Mouse (Mus musculus): ENCODE results near the gene Cpeb4. TPM values are rescaled to one million over a fixed set of nuclear protein-coding genes. Genes with fewer than 3 reads are reported as not detected.
"Not testable (repeated sequence)": the region's sequence is repeated elsewhere in the genome, so short reads cannot be mapped to it uniquely, and the experiment has no call there.

Cpeb4 gene
- total RNA-seq (2021), result 100 to 1,000 TPM; 148 to 149 TPM

DNA sequence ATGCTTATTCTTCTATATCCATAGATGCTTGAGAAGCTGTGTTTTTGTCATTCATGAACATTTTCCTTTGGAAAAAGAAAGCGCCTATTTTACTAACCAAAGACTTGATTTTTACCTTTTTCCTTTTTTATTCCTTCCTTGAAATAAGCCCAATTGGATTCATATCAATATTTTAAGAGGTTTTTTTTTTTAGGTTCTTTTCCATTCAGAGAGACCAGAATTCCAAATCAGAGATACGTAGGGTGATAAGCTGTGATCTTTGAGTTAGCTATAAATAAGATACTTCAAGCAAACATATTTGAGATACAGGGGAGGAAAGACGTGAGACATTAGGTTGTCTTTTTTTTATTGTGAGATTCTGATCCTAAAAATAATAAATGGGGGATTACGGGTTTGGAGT lies at the start of gene Cpeb4:
Gene Cpeb4, plus strand, starts transcription at position 301 of the 400 bp plus-strand sequence.
- intact Hi-C loops (cut with DNase I), result loop anchor here (5.0 to 10.0 kb wide), 2 partner anchors 117 to 195 kb away; no protein-coding TSS in a partner anchor
- DNase-seq, result no peak

DNA sequence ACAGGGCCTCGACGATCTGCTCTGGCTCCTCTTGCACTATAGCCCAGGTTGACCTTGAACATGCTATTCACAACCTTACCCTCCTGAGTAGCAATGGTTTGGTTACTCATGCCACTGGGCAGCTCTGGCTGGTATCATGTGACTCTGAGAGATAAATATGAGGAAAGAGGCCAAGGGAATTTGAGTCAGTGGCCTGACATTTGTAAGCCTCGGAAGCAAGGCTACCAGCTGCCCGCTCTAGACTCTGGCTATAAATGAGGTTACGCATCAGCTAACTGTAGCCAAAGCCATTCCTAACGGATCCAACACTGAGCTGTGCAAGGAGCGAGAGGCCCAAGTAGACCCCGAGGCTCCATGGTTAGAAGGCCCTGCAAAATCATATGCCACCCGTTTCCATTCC lies 49.5 kb upstream of the Cpeb4 start:
- DNase-seq, result no peak
- intact Hi-C loops (cut with DNase I), result no loop called here

DNA sequence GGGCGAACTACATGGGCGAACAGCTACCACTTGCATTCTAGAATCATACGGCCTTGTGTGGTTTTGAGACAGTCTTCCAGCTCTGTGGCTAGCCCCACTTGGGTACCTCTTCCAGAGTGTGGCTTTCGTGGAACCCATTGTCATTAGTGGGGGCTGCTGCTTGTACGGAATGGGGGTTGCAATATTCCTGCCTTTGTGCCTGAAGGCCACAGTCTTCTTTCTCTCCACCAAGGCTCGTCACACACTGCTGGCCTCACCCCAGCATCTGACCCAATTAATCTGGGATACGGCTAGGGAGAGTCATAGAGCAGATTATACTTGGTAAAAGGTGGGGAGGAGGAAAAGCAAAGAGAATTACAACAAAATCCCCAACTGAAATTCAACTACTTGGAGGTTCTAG lies 48.5 kb upstream of the Cpeb4 start:
- DNase-seq, result no peak
- intact Hi-C loops (cut with DNase I), result no loop called here

DNA sequence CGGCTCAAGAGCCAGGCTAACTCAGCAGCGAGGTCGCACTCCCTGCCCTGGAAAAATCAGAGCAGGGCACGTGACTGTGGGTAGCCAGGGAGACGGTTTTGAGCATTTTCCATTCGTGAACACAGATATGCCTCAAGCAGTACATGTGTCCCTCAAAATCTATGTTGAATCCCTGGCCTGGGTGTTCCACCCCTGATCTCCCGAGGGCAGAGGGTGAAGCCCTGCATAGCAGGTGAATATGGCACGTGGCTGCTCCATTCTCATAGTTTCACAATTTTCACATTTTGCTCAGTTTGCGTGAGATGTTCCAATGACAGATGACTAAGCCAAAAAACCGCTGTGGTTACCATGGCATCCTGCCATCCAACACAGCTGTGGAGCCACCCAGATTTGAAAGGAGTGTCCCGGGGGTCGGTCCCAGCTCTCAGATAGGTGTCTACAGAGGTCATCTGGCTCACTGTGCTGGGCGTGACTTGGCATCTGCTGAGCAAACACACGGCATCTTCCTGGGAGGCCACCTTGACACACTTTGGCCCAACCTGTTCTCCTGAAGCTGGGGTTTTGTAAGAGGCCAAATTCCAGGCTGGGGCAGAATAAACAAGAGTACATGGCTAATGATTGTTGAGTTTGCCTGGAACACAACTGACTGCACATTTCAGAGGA lies 47.4 kb upstream of the Cpeb4 start:
- intact Hi-C loops (cut with DNase I), result no loop called here
- DNase-seq, result no peak

DNA sequence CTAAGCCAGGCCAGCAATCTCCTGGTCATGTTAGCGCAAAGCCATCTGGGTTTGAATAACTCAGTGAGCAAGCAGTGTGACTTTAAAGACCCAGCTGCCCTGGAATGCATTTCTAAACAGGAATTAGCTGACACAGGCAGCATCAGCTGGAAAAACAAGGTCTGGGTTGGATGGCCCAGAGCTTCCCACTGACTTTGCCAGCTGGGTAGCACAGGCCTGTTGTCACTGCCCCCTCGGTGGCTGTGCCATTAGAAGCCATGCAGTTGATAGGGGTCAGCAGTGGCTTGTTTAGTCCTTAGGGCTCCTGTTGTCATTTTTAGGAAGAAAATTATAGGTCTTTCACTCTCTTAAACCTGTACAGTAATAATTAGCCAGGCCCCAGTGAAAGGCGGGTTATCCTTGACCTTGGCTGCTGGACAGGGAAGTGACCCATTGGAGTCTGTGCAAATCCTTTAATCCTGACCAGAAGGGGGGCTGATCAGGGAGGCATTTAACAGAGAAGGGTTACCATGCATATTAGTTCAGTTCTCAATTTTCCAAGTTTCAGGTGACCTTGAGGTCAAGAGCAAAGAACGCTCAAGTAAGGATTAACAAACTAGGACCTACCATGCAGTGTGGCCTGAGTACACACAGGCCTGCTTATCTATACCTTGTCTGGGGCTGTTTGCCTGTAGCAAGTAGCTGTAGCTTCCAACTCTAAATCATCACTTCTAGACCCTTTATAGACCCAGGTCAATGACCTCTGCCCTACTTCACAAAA lies 43.8 kb upstream of the Cpeb4 start:
- intact Hi-C loops (cut with DNase I), result no loop called here

DNA sequence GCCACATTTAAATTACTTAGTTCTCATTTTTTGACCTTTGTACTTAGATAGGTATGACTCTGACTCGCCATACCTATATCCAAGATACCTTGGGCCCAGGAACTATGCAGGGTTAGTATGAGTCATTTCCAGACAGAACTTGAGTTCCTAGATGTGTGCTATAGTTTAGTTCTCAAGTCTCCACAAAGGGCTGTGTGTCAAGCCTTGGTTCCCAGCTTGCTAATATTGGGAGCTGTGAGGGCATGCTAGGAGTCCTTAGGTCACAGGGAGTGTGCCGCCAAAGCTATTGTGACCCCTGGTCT lies 43.3 kb upstream of the Cpeb4 start:
- intact Hi-C loops (cut with DNase I), result no loop called here
- DNase-seq, result no peak

More for the DNA sequence above, 43.8 kb upstream of the Cpeb4 start:
- no peak for DNase-seq

DNA sequence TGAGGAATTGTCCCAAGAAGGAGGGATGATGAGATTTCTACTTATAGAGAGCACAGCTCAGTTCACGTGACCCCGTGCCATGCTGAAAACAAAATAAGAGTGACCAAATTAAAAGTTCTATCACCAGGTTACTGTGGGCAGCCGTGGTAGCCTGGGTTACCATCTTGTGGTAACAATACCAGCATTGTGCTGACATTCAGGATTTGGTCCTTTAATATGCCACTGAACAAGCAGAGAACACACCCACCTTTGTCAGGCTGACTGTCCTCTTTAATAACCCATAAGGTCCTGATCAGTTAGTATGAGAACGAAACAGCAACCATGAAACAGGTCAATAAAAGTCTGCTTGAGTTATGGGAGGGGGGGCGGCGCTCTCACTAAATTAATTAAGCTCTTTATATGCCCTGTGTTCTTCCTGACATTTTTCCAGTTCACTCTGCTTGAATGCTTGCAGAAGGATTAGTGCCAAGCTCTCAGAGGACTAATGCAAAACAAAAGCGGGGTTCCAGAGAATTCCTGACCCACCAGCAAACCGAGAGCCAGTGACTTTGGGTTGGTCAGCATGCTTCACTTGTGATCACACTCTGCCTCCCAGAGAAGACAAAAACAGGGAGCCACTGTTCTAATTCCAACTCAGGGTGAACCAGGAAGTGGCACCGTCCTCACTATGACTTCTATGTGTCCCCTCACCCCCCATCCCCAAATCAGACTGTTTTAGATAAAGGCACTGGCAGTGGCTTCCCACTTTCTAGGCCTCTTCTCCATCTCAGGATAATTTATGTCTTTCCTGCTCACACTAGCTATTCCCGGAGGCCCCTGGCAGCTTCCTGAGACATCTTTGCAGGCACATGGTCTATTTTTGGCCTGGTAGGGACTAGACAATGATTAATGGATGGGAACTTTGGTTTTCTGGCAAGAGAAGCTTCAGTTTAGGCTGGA lies 41.5 kb upstream of the Cpeb4 start:
- intact Hi-C loops (cut with DNase I), result no loop called here
- no peak for DNase-seq

DNA sequence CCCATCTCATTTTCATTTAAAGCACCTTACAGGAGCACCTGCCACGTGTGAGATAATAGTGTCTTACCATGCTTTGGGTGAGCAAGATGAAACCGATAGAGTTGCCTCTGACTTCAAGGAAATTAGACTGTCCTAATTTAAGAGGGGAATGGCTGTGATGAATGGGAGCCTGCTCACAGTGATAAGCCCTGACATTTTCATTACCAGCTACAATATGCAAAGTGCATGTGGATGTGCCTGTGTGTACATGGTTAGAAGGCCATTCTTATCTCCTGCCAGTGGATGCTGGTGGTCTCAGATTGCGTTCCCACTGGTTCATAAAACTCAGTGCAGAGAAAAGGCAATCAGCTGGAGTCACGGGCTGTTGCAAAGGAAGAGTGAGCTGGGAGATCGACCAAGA lies 40.6 kb upstream of the Cpeb4 start:
- DNase-seq, result no peak
- intact Hi-C loops (cut with DNase I), result no loop called here

DNA sequence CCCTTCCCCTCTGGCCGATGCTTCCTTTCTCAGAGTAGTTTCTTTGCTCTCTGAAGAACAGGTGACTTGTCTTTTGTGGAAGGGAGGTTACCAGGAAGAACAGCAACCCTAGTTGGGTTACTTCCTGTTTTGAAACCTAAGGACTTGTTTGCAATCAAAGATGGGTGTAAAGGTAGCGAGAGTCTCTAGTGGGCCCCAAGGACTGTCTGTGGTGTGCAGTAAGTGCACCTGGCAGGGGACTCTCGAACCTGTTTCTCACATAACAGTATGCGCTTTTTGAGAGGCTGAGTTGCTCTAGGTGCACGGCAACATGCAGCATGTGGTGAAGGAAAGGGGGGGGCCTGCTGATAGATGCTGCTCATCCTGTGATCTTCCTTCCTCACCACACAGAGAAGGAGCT lies 40.0 kb upstream of the Cpeb4 start:
- no peak for DNase-seq
- intact Hi-C loops (cut with DNase I), result no loop called here

DNA sequence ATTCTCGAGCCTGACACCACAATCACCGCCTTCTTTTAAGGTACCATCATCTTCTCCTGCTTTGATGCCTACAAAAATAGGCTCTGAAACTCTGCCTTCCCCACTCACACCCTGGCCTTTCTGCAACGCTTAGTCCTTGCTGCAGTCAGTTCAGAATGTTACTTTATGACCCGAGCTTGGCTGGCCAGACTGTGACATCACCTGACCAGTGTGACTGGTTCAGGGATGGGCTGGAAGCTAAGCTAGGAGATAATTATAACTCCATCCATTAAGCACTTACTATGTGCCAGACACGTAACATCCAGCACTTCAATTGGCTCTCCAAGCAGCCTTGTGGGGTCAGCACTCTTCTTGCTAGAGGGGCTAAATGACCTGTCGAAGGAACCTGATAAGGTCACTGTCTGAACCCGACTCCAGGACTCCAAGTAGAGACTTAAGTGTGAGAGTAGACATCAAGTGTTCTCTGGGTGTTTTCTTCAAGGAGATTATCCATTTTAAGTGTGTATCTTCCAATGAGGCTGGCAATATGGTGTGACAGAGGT lies 39.5 kb upstream of the Cpeb4 start:
- DNase-seq, result no peak
- intact Hi-C loops (cut with DNase I), result no loop called here

DNA sequence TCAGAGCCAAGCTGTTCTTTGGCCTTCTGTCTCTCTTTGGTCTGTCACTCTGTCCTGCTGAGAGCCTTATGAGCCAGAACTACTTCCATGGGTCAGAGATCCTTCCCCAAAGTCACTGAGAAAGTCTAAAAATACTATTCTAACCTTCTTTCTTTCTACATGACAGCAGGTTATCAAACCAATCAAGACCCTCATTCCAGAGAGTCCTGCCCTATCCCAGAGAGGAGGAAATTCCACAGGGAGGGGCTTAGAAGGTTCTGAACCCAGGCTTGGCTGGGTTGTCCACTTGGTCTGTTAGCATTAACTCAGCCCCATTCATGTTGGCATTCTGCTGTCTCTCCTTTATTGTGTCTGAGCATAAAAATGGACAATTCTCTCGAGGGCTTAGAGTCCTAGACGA lies 38.5 kb upstream of the Cpeb4 start:
- intact Hi-C loops (cut with DNase I), result no loop called here

DNA sequence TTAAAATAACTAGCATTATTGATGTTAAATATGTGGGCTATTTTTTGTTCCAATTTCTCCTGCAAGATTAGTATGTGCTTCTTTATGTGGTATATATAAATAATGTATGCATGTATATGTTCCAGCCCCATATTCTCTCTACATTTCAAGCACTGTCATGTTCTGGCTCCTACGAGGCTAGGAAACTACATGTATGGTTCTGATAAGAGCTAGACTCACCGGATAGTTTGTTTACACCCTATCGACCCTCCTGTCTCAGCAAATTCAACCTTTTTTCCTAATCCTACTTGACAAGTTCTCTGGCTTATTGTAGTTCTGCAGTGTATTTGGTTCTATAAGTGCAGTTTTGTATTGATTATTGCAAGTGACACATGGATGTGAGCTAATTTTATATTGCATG lies 36.7 kb upstream of the Cpeb4 start:
- intact Hi-C loops (cut with DNase I), result no loop called here
- DNase-seq, result no peak

More for the DNA sequence above, 38.5 kb upstream of the Cpeb4 start:
- no peak for DNase-seq

DNA sequence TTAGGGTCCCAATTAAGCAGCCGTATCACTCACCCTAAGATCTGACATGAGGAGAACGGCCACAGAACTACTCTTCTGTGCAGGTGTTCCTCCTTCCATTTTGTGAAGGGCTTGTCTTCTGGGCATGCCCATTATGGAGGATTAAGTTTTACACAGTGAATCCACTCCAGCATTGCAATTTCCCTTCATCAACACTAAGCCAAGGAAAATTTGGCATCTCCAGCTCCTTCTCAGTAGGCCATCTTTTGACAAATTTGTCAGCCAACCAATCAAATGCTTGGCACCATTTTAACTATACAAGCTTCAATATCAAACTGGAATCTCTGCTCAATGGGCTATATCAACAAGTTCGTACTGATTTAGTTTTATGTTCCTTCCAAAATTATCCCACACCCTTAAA lies 34.8 kb upstream of the Cpeb4 start:
- intact Hi-C loops (cut with DNase I), result no loop called here

DNA sequence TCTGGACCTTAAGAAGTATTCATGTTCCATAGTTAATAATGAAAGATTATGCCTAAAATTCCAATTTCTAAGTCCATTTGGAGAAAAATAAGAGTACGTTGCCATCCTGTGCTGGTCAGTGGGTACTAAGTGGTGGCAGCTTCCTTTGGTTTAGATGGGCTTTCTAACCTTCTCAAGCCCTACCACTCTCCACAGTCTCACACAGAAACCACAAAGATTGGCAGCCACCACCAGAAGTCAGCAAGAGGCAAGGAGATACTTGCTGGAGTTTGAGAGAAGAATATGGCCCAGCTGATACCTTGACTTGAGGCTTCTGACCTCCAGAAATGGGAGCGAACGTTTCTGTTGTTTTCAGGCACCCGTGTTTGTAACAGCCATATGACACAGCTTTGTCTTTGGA lies 34.3 kb upstream of the Cpeb4 start:
- intact Hi-C loops (cut with DNase I), result no loop called here
- no peak for DNase-seq

More for the DNA sequence above, 34.8 kb upstream of the Cpeb4 start:
- DNase-seq, result no peak

DNA sequence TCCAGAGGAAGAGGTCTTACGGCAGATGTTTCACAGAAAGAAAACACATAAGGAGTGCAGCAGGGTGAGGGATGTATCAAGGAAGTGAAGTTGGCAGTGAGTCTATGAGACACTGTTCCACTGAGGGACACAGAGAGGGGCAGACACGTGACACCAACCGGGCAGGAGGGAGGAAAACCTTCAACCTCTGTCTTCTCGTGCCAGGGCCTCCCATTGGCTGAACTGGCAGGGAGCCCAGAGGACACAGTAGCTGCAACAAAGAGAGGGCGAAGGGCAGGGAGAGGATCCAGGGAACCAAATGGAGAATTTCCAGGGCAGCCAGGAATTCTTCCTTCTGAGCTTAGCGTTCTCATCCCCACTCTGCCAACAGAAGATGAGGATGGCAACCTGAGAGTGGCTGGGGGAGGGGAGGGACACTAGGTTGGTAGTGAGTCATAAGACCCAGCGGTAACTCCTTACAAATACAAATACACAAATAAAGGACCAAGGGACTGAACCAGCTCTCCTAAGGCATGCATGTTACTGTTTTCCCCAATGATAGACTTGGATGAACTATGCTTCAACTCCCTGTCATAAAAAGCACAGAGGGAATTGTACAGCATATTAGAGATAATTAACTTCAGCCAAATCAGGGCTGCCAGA lies 33.4 kb upstream of the Cpeb4 start:
- DNase-seq, result peak; percentile 92
- intact Hi-C loops (cut with DNase I), result no loop called here

DNA sequence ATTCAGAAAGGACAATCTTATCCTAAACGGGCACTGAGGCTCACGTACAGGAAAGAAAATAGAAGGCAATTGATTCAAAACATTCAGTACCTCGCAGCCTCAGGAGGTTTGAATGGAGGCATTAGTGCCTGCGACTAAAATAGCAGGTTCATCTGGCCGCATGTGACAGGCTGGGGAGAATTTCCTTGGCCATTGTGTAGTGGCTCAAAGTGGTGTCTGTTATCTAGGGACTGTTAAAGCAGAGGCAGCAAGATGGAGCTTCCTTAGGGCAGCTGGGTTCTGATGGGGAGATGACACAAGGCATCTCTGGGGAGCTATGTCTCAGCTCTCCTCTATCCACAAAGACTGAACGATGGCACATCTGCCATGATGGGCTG lies 32.9 kb upstream of the Cpeb4 start:
- intact Hi-C loops (cut with DNase I), result no loop called here
- no peak for DNase-seq

DNA sequence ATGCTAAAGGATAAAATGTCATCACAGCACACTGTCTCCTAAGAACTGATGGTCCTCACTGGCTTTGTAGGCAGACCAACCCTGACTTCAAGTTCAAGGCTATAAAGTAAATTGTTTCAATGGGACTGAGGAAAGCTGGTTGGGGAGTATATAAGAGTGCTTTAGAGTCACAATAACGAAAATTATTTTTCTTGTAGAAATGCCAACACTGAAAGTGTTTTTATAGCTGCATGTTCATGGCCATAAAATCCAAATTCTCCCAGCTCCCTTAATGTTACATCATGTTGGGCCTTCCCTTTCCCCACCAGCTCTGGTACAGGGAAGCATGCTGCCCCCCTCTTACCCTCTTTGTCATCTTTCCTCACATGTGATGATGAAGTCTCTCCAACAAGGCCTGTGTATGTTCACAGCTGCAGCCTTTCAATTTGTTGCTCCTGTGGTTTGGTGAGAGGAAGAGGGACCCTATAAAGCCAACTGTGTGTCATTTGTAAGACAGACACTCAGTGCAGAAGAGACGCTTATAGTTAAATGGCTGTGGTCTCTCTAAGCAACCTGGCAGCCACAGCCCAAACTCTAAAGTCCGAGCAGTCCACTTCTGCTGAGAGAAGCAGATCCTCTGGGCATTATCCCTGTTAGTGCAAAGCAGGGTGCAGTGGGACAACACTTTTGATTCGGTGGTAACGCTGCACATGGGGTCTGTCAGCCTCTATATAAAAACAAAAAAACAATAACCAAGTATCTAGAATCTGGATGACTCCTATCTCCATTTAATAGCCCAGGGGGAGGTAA lies 29.6 kb upstream of the Cpeb4 start:
- intact Hi-C loops (cut with DNase I), result no loop called here
- no peak for DNase-seq

DNA sequence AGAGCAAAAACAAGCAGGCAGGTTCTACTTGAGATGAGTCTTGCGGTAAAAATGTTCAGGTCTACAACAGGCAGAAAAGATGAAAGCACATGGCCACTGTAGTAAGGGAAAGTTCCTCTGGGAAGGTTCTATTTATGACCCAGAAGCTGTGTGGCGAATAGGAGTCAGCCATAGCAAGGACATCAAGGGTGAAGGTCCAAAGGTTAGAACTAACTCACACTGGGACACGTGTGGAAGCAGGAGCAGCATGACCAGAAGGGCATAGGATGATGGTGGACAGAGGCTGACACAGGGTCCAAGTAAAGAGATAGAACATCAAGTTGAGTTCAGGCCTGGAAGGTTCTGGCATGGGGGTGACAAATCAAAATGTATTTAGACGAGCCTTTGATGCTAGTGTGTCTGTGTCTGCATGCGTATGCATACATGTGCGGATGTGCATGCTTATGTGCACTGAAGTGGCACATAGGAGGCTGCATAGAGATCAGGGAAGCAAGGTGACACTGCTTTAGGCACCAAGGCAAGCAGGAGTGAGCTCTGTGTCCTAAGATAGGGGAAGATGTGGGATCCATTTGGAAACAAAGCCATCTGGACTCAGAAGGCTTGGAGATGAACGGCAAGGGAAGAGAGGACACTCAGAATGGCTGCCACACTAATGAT lies 28.7 kb upstream of the Cpeb4 start:
- no peak for DNase-seq
- intact Hi-C loops (cut with DNase I), result no loop called here

DNA sequence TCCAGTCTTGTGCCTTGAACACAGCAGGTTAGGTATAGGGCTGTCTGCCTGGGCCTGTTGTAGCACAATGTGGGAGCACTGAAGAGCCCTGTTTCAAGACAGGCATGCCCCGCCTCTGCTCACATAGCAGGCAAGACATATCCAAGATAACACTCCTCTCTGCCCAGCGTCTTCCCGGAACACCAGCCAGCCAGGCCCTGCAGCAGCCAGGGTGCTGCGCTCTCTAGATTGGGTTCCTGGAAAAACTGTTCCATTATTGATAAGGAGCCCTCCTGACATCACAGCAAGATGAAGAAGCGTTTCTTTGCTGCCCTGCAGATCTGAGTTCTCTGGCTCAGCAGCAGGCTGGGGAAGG lies 28.2 kb upstream of the Cpeb4 start:
- no peak for DNase-seq
- intact Hi-C loops (cut with DNase I), result no loop called here

DNA sequence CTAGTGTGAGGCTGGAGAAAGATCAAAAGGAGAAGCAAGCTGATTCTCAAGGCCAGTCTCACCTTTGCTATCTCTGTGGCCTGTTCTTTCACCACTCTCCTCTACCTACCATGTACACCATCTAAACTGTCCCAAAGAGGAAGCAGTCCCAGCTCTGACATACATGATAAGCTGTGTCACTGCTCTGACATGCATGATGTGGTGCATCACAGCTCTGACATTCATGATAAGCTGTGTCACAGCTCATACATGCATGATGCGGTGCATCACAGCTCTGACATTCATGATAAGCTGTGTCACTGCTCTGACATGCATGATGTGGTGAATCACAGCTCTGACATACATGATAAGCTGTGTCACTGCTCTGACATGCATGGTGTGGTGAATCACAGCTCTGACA lies 26.9 kb upstream of the Cpeb4 start:
- intact Hi-C loops (cut with DNase I); DNase-seq: not testable (repeated sequence)
